Mouse (Mus musculus) c-Kit-positive CD71-negative TER-119-negative erythroid progenitor cells, embryonic 14.5 days (primary cell): ENCODE data around the gene Toe1.
A peak's percentile ranks its signal among the peaks of the same experiment; 100 is the strongest.

Experiments
- DNase-seq: peaks from one replicate; pipeline ENCODE4 v3.0.0-alpha.2; 2013; ENCODE audit warnings: low read depth

The Toe1 gene

DNA sequence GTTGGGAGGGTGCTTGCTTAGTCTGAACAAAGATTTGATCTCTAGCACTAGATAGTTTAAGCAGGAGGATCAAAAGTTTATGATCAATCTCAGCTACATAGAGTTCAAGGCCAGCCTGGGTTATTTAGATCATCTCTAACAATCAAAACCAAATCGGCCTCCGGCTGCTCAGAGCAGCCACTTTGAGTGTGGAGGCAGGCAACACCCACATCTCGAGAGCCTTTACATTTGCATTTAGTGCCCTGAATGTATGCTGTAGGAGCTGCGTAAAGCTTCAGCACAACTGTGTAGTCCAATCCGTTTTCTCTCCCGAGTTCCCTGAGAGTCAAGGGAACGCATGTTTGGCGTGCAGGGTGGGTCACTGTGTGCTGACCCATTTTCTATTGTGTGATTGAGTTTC is 15.0 kb downstream of the Toe1 start:
- DNase-seq = no peak

- DNase-seq = peak; percentile 85
These were observed 18.5 kb downstream of the Toe1 start for GRCm38 (mm10) chr4:116788956-116789355.

DNA sequence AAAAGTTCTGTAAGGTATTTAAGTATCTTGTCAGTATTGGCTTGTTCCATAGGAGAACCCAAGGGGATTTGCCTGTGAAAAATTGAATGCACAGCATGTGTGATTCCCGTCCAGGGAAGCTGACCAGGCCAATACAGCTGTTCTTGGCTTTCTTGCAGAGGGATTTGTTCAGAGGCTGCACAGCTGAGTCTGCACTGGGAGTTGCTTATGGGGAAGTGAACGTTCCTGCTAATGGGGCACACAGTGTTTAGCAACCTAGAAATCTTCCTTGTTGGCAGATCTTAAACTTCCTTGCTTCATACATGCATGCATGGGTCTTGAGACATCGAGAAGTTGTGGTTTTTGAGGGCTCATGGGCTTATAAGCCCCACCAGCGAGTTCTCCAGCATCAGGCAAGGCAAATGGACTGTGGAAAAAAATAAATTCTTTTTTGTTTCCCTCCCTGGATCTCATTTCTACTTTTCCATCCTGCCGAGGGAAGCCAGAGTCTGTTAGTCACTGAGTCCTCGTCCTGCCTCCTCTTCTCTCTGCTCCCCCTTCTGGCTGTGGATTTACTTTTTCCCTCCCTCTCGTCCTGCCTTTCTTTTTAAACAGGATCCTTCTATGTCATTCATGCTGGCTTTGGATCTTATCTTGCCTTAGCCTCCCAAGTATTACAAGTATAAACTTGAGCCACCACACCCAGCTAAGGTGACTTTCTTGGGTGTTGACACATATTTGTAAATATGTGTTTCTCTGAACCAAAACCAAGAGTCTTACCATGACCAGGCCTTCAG is 19.3 kb downstream of the Toe1 start:
- DNase-seq = no peak

DNA sequence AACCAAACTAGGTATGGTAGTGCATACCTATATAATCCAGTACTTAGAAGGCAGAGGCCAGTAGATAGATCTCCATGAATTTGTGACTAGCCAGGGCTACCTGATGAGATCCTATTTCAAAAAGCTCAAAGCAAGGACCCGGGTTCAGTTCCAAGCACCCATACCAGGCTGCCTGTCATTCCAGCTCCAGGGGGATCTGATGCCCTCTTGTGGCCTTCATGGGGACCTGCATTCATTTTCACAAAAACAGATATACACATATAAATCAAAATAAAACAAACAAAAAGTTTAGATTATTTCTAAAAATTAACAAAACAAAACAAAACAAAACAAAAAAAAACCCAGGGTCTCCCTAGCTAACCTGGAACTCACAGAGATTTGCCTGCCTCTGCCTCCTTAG is 20.9 kb downstream of the Toe1 start:
- DNase-seq = no peak

- DNase-seq = no peak
These were observed 25.3 kb downstream of the Toe1 start for GRCm38 (mm10) chr4:116782171-116782570.

GRCm38 (mm10) chr4:116781366-116781765 is 26.1 kb downstream of the Toe1 start:
- DNase-seq = no peak

GRCm38 (mm10) chr4:116780541-116780940 is 26.9 kb downstream of the Toe1 start:
- no peak for DNase-seq

GRCm38 (mm10) chr4:116777079-116777478 is 30.4 kb downstream of the Toe1 start:
- DNase-seq = no peak

DNA sequence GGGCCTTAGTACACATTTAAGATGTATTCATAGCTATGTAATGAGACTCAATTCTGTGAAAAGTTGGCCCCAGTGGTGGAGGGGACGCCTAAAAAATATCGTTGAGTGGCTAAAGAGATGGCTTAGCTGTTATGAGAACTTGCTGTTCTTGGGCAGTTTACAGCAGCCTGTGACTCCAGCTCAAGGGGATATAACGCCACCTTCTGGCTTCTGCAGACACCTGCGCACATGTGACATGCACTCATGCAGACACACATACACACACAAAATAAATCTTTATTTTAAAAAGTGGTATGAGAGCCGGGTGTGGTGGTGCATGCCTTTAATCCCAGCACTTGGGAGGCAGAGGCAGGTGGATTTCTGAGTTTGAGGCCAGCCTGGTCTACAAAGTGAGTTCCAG is 31.0 kb downstream of the Toe1 start:
- no peak for DNase-seq

DNA sequence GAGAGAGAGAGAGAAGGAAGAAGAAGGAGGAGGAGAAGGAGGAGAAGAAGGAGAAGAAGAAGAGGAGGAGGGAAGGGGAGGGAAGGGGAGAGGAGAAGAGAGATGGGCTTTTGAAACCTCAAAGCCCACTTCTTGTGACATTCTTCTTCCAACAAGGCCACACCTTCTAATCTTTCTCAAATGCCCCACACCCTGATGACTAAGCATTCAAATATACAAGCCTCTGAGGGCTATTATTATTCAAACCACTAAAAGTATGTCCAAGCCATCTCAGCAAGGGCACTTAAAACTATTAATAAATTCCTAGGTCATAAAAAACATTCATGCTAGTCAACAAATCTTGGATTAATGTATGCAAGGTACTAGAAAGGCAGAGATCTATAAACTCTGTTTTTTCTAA is 38.4 kb downstream of the Toe1 start:
- DNase-seq = no peak

DNA sequence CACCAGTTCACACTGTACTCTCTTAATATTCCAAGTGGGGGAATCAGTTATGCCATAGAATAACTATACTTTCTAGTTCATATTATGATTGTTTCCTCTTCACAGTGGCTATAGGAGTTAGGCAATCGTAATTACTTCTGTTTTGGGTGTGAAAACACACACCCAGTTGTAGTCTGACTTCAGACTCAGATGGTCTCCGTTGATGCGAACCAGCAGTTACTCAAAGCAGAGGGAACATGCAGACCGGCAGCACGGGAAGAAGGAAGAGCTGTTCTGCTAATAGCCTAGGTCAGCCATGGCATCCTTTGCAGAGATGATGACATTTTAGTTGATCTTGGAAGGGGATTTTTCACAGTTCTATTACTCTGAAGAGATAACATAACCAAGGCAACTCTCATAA is 38.9 kb downstream of the Toe1 start:
- DNase-seq = no peak

- no peak for DNase-seq
These were observed 43.4 kb downstream of the Toe1 start for GRCm38 (mm10) chr4:116764001-116764400.

- DNase-seq = no peak
These were observed 45.5 kb downstream of the Toe1 start for GRCm38 (mm10) chr4:116761914-116762313.

- no peak for DNase-seq
These were observed 57.7 kb downstream of the Toe1 start for GRCm38 (mm10) chr4:116749750-116750149.
